Mouse (Mus musculus): ENCODE measurements around the gene Trmt1.

DNA sequence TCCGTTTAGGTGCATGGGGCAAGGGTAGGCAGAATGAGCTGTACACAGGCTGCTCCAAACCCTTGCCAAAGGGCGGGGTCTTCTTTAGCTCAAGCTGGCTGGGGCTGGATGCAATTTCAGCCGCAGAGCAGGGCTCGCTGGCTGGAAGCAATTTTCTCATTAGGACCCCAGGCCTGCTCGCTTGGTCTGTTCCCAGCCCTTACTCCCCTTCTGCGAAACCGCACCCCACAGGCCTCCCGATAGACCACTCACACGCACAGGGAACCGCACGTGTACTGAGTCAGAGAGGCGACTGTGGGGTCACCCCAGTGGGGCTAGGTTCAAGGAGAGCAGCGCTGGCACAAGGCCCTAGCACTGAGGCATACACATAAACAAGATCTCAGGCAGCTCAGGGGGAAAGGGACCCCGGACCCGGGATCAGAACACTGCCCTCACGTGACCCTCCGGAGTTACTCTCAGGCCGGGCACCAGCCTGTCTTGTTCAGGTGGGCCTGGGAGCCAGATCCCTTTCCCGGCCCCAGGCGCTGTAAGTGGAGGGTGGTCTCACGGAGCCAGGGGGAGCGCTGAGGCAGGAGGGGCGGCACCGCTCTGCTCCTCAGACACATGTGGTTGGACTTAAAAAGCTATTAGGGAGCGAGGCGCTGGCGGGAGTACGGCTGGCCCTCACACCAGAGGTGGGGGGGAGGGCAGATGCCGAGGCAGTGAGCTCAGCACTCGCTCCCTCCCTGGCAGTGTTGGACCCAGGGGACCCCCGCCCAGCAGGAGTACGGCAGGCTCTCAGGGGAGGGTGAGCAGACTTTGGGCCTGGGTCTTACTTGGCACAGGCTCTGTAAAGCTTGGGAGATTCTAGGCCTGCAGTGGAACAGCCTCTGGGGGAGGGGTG lies 56.3 kb downstream of the Trmt1 start:
- no peak for TF ChIP-seq CTCF (IDR thresholded peaks at IDR 0.05)
- no peak for TF ChIP-seq EP300 (IDR thresholded peaks at IDR 0.05)

All from lung, postnatal 0 days (tissue).